Comparison of ENCODE assay signal across 16 mouse cellular contexts in genomic region chr11:71410582-71410981, GRCm38 (mm10).
DNase-seq lines count a peak whose midpoint lies in the region; TF ChIP-seq lines count a peak whose summit lies in the region.
"Had no signal": no experiment of that assay in that cellular context is flagged by ENCODE, and none has a peak within 500 bp of the region (broad histone marks: within the 10 kb centered on the region; RNA-seq: fewer than 3 reads in every experiment).

No protein-coding gene starts in this region.

- no peak for DNase-seq in CH12.LX (ENCODE audit: extremely low read depth)
- DNase-seq in ES-E14 (ENCODE audit: low read depth, low spot score): no peak
- DNase-seq in neural tube, embryonic 10.5 days (ENCODE audit: extremely low spot score, low spot score): no peak
- DNase-seq in natural killer cell, adult 2 months (ENCODE audit: low spot score in 2 of 2): no peak
- DNase-seq: adrenal gland, adult 8-10 months; adrenal gland, postnatal 10 days; adrenal gland, postnatal 14 days; adrenal gland, postnatal 25 days; B cell, adult 2 months; cerebellum, adult 11 months; cerebellum, adult 11-12 months; cerebellum, adult 18-20 months; cerebellum, adult 2 months; cerebellum, adult 8-10 months had no signal

- dilution Hi-C loops in CH12.LX (cut with MboI; ENCODE audit: extremely low pct_ligation_motif_present, extremely low pct_unique_long_range_greater_than_20kb, low sequenced_read_pairs): no loop called here

- H3K4me1 ChIP-seq in CH12.LX (ENCODE audit: control insufficient read depth in 1 of 2, insufficient read depth in 2 of 2): no peaks in the 10 kb centered on the region
- H3K4me1 ChIP-seq in ES-E14 (ENCODE audit: control insufficient read depth in 2 of 2, insufficient read depth in 2 of 2, low read length in 2 of 2, poor library complexity in 1 of 2): peaks cover 0 to 7% of the 10 kb centered on the region in 2 experiments; a peak in 2 of 4 replicates

- H3K4me2 ChIP-seq in CH12.LX (ENCODE audit: insufficient read depth, low read depth, poor library complexity, severe bottlenecking): no peak overlapping the region

- H3K27ac ChIP-seq in CH12.LX (ENCODE audit: insufficient read depth, low read depth): no peak overlapping the region
- no peak overlapping the region for H3K27ac ChIP-seq in ES-E14 (ENCODE audit: insufficient read depth, low read depth, low read length, poor library complexity, severe bottlenecking)

- no peak for TF ChIP-seq RAD21 in CH12.LX (IDR thresholded peaks at IDR 0.05; ENCODE audit: low read depth, low read length)

- in situ Hi-C loops in CH12.LX (cut with MboI; ENCODE audit: low pct_ligation_motif_present, low pct_unique_long_range_greater_than_20kb, low sequenced_read_pairs): no loop called here
- in situ Hi-C loops in ES-E14 (cut with MboI; ENCODE audit: low sequenced_read_pairs in 2 of 2, unreplicated experiment in 2 of 2): no loop called here

- H3K9me3 ChIP-seq in CH12.LX (replicated peaks; ENCODE audit: low read length) (no peaks in the 10 kb centered on the region), ES-E14 (ENCODE audit: control insufficient read depth, insufficient read depth, low read depth, low read length) (no peaks in the 10 kb centered on the region)

- no peak for TF ChIP-seq EP300 in CH12.LX (IDR thresholded peaks at IDR 0.05; ENCODE audit: low read length)

- no peaks in the 10 kb centered on the region for H3K79me2 ChIP-seq in CH12.LX (replicated peaks; ENCODE audit: control insufficient read depth, extremely low read depth, insufficient read depth, poor library complexity, severe bottlenecking)

- no peak overlapping the region for H3K4me3 ChIP-seq in CH12.LX (replicated peaks in 1 of 3; ENCODE audit: low read depth in 2 of 3, low read length in 2 of 3, poor library complexity in 1 of 3)
- no peak overlapping the region for H3K4me3 ChIP-seq in ES-E14 (ENCODE audit: insufficient read depth in 1 of 2, low read depth in 1 of 2, low read length in 2 of 2, poor library complexity in 1 of 2, severe bottlenecking in 1 of 2)

- H3K9ac ChIP-seq in CH12.LX (ENCODE audit: insufficient read depth, low read depth) (no peak overlapping the region), ES-E14 (ENCODE audit: insufficient read depth, low read depth, low read length, poor library complexity, severe bottlenecking) (no peak overlapping the region)

- H3K36me3 ChIP-seq in CH12.LX (replicated peaks in 1 of 2; ENCODE audit: control insufficient read depth in 1 of 2, insufficient read depth in 1 of 2, low read length in 1 of 2) (no peaks in the 10 kb centered on the region), ES-E14 (ENCODE audit: control insufficient read depth, insufficient read depth, low read length, poor library complexity, severe bottlenecking) (no peaks in the 10 kb centered on the region)
- H3K36me3 ChIP-seq: G1E had no signal

- TF ChIP-seq CTCF in CH12.LX (conservative IDR thresholded peaks at IDR 0.05 in 1 of 2, IDR thresholded peaks at IDR 0.05 in 1 of 2; ENCODE audit: low read depth in 2 of 2, low read length in 2 of 2): no peak

- peaks cover 98% of the 10 kb centered on the region for H3K27me3 ChIP-seq in CH12.LX (replicated peaks)
- H3K27me3 ChIP-seq: Patski had no signal

- no peak for TF ChIP-seq POLR2A in CH12.LX (IDR thresholded peaks at IDR 0.05; ENCODE audit: low read depth, low read length)

TF ChIP-seq in CH12.LX, 34 proteins besides CTCF, POLR2A, EP300 and RAD21:
- TF ChIP-seq MEF2A (IDR thresholded peaks at IDR 0.05; ENCODE audit: borderline replicate concordance, low read depth, low read length): no peak
- no peak for TF ChIP-seq ETS1 (conservative IDR thresholded peaks at IDR 0.05; ENCODE audit: low read depth, low read length)
- TF ChIP-seq MAFK (IDR thresholded peaks at IDR 0.05; ENCODE audit: insufficient replicate concordance, low read length): peak; percentile 95
- TF ChIP-seq MAZ (IDR thresholded peaks at IDR 0.05; ENCODE audit: low read depth, low read length): no peak
- TF ChIP-seq ZC3H11A (IDR thresholded peaks at IDR 0.05; ENCODE audit: low read depth, low read length): no peak
- TF ChIP-seq USF2 (conservative IDR thresholded peaks at IDR 0.05; ENCODE audit: low read depth, low read length): no peak
- TF ChIP-seq ZNF384 (IDR thresholded peaks at IDR 0.05; ENCODE audit: low read depth, low read length): no peak

TF ChIP-seq in ES-E14, 5 proteins besides CTCF, POLR2A, EP300 and RAD21:
- TF ChIP-seq MAFK (IDR thresholded peaks at IDR 0.05; ENCODE audit: insufficient read depth, low read depth, low read length): peak; percentile 96
- no peak for TF ChIP-seq ZNF384 (IDR thresholded peaks at IDR 0.05; ENCODE audit: low read depth, low read length)
